Mouse (Mus musculus) 3134 (cell line): ENCODE results near the gene Bcas3.

Experiments used
- DNase-seq: peaks from one replicate; pipeline ENCODE4 v3.0.0-alpha.2; 2011; ENCODE audit warnings: low spot score; ENCODE audit not compliant: insufficient read length; ENCODE audit errors: extremely low read depth

The Bcas3 gene

GRCm38 (mm10) chr11:85645152-85645835 is 292.3 kb downstream of the Bcas3 start:
- DNase-seq, result no peak

- no peak for DNase-seq
Observed at GRCm38 (mm10) chr11:85648893-85649292, 295.9 kb downstream of the Bcas3 start.

- no peak for DNase-seq
Observed at GRCm38 (mm10) chr11:85649373-85649772, 296.4 kb downstream of the Bcas3 start.

GRCm38 (mm10) chr11:85657471-85657870 is 304.5 kb downstream of the Bcas3 start:
- DNase-seq, result no peak

GRCm38 (mm10) chr11:85660304-85660703 is 307.3 kb downstream of the Bcas3 start:
- DNase-seq, result no peak

GRCm38 (mm10) chr11:85667176-85667575 is 314.2 kb downstream of the Bcas3 start:
- no peak for DNase-seq

- DNase-seq, result no peak
Observed at GRCm38 (mm10) chr11:85667741-85668140, 314.8 kb downstream of the Bcas3 start.

GRCm38 (mm10) chr11:85672881-85673475 is 320.0 kb downstream of the Bcas3 start:
- no peak for DNase-seq

- DNase-seq, result no peak
Observed at GRCm38 (mm10) chr11:85675244-85675643, 322.3 kb downstream of the Bcas3 start.

- no peak for DNase-seq
Observed at GRCm38 (mm10) chr11:85676357-85677004, 323.5 kb downstream of the Bcas3 start.

GRCm38 (mm10) chr11:85678666-85679065 is 325.7 kb downstream of the Bcas3 start:
- no peak for DNase-seq

- DNase-seq, result no peak
Observed at GRCm38 (mm10) chr11:85681580-85682419, 328.8 kb downstream of the Bcas3 start.

- no peak for DNase-seq
Observed at GRCm38 (mm10) chr11:85684981-85685380, 332.0 kb downstream of the Bcas3 start.

- DNase-seq, result no peak
Observed at GRCm38 (mm10) chr11:85687816-85688439, 335.0 kb downstream of the Bcas3 start.

GRCm38 (mm10) chr11:85688440-85688838 is 335.5 kb downstream of the Bcas3 start:
- no peak for DNase-seq

- no peak for DNase-seq
Observed at GRCm38 (mm10) chr11:85689226-85689625, 336.3 kb downstream of the Bcas3 start.

- DNase-seq, result no peak
Observed at GRCm38 (mm10) chr11:85691285-85691684, 338.3 kb downstream of the Bcas3 start.

- no peak for DNase-seq
Observed at GRCm38 (mm10) chr11:85695614-85696263, 342.8 kb downstream of the Bcas3 start.

- no peak for DNase-seq
Observed at GRCm38 (mm10) chr11:85696491-85697398, 343.8 kb downstream of the Bcas3 start.
